Mouse (Mus musculus) spleen, adult 12 weeks (tissue): Measurements from ENCODE around the gene Lysmd2.
"Not testable (repeated sequence)": the region's sequence is repeated elsewhere in the genome, so short reads cannot be mapped to it uniquely, and the experiment has no call there.

Experiments used
- DNase-seq: peaks from one replicate; pipeline ENCODE4 v3.0.0; 2022; ENCODE audit warnings: low spot score

Gene Lysmd2

GRCm38 (mm10) chr9:75625556-75626307 lies at the start of gene Lysmd2:
Gene Lysmd2 (plus strand): TSS chr9:75625741.
- DNase-seq: no peak

DNA sequence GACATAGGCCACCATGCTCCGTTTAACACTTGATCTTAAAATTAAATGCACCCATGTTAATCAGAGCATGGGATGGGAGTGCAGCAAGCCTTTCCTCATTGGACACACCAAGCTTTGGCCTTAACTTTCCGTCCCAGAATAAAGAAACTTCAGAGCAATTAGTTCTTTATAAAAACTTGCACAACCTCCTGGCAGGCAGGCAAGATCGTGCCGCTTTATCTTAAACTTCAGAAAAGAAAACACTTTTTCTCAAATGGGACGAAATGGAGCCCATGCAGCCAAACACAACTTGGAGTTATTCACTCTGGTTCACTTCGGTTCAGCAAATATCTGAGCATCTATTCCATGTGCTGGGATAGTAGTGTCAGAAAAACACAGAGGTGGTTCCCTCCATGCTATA lies 46.2 kb upstream of the Lysmd2 start:
- no peak for DNase-seq

- DNase-seq: no peak
These were observed 43.7 kb upstream of the Lysmd2 start for GRCm38 (mm10) chr9:75581694-75582350.

DNA sequence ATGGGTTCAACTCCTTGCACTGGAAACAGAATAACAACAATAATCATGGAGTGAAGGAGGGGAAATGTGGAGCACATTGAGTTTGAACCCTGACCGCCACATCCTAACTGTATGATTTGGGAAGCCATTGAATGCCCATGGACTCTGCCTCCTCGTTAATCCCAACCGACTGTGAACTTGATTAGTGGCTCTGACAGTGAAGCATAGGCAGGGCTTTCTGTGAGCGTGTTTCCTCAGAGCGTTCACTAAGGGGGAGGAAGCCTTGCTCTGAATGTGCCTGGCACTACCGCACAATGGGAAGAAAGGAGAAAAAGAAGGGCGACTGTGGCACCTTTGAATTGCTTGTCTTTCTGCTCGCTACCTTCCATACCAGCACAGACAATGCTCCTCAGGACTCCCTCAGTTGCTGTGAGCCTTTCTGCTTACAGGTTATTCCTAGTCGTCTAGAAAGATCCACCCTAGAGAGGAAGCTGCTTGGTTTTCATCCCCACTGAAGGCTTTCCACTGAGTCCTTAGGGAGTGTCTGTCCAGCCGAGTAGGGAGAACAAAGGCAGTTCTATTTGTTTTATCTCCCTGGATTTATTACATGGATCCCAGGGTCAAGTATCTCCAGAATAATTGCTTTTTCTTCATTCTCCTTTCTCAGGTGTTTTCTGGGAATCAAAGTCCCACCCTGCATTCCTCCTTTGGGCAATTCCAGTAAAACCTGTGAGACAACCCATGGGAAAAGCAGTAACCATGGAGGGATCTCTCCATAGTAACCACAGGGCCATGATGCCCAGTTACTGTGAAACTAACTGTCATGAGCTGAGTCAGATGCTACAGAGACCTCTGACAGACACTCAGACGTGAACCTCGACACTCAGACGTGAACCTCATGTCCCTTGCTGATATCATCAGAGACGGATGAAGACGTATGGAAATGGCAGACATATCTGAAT lies 35.4 kb upstream of the Lysmd2 start:
- DNase-seq: no peak

- DNase-seq: no peak
These were observed 32.1 kb upstream of the Lysmd2 start for GRCm38 (mm10) chr9:75593481-75593880.

DNA sequence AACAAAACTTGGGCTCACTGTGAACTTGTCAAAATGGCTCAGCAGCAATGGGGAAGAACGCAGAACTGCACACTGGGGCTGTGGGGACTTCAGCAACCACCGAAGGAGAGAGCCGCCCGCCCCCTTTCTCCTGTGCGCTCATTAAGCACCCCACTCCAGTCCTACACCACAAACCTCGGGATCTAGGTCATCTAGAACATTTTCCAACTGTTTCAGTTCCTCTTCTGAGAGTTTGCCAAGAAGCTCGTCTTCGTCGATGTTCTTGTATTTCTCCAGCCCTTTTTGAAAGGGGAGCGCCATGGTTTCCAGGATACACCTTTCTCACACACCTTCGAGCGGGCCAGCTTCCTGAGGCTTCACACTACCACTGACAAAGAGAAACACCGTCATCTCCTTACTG lies 28.5 kb upstream of the Lysmd2 start:
- no peak for DNase-seq

- DNase-seq: no peak
These were observed 27.9 kb upstream of the Lysmd2 start for GRCm38 (mm10) chr9:75597596-75597995.

DNA sequence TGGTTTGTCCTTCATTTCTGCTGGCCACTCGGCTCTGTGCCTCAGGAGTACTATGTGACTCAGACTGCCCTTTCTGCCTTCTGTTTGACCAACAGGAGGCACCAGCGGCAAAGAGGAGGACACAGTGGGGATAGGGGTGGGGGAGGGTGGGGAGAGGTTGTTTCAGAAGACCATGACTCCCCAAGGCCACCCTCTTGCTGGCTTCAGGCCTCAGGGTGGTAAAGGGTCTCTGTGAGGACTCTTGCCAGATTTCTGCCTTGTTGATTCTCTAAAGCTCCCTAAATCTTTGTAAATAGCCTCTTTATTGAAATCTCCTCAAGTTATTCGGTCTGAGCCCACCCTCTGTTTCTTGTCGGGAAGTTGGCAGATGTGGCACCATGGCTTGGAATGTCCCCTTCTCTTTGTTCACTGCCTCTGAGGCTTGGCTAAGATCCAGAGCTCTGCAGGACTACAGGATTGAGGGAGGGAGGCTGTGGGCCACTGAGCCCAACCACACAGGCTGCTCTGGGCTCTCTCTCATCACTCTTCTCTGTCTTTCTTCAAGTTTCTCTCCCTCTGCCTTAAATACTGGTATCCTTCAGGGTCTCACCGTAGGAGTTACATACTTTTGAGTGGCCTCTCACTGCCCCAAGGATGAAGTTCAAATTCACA lies 26.2 kb upstream of the Lysmd2 start:
- DNase-seq: no peak

DNA sequence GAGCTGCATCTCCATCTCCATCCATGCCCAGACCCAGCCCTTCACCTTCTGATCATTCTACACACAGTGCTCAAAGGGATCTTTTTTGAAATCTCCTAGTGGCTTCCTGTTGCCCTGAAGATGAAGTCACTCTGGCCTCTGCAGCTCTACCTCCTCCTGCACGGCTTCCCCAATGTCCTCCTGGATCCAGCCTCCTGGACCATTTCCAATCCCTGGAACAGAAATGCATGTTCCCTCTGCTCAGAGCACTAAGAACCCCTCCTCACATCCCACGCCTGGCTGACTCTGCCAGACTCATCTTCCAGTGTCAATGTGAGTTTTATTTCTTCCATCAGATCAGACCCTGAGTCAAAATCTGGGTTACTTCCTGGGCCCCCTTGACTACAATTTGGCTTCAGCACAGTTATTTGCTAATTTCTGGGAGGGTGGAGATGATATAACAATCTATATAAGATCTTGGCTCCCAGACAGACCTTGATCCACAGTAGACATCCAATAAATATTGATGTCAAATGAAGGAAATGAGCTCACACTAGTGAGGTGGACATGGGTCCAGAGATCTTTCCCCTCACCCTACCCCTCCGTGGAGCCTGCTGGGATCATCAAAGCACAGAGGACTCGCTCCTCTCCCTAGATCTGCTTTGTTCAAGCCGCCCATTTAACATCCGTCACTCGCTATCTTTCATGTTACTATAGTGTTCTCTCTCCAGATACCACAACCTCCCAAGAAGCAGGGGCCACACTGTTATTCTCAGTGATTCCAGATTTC lies 25.2 kb upstream of the Lysmd2 start:
- no peak for DNase-seq

- DNase-seq: no peak
These were observed 24.0 kb upstream of the Lysmd2 start for GRCm38 (mm10) chr9:75601510-75601909.

- DNase-seq: no peak
These were observed 18.0 kb upstream of the Lysmd2 start for GRCm38 (mm10) chr9:75607496-75607895.

DNA sequence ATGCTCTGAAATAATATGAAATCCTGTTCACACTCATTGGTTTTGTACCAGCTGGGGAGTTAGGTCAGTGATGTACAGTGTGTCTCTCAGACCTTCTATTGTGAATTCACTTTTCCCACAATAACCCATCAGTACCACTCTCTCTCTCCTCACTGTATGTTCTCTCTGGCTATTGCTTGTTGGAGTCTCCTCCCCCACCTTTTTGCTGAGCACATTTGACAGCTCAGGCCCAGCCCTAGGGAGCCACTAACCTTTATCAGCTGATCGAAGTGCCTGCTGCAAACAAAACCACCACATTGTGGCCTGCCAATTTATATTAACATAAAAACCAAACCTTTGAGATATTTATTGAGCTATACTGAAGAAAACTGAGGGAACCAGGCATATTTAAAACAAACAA lies 16.0 kb upstream of the Lysmd2 start:
- DNase-seq: no peak

- no peak for DNase-seq
These were observed 15.6 kb upstream of the Lysmd2 start for GRCm38 (mm10) chr9:75609965-75610364.

GRCm38 (mm10) chr9:75610571-75611493 lies 14.7 kb upstream of the Lysmd2 start, which contains the start of gene Tmod2:
Gene Tmod2 (minus strand): TSS chr9:75611325.
- DNase-seq: no peak

- no peak for DNase-seq
These were observed 9.0 kb upstream of the Lysmd2 start for GRCm38 (mm10) chr9:75616560-75616959.

DNA sequence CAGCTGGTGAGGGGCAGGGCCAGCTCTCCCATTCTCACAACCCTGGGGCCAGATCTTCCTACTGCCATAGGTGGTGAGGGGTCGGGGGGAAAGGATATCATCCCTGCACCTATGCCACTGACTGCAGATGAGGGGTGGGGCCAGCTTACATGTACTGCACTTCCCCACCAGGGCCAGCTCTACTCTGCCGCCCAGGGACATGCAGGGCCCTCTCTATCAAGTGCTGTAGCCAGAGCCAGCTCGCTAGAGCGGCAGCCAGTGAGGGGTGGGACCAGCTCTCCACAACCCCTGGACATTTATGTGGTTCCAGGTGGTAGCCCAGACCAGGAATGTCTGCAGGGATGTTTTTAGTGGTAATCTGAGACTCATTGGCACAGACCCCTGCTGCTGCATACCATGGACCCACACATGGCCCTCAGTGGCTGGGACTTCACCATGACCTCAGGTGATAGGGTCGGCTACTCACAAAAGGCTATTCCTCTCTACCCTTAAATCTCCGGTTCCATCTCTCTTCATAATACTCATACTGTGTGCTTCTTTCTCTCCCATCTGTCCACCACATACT lies 6.6 kb upstream of the Lysmd2 start:
- DNase-seq: no peak

- not testable (repeated sequence) for DNase-seq
These were observed 5.8 kb upstream of the Lysmd2 start for GRCm38 (mm10) chr9:75619761-75620160.

DNA sequence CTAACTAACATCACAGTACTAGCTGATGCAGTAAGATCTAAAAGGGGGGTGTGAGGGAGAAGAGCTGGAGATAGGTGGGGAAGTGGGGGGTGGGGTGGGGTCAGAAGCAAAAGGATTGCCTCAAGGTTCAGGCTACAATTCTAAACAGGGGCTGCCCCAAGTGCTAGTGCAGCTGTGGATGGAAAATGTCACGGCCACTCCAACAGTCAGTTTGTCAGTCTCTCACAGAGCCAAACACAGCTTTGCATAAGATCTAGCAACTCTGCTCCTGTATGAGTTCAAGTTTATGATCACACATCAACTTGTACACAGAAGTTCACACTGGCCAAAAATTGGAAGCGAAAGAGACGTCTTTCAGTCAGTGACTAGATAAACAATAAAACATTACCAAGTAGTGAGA lies 4.1 kb upstream of the Lysmd2 start:
- no peak for DNase-seq

DNA sequence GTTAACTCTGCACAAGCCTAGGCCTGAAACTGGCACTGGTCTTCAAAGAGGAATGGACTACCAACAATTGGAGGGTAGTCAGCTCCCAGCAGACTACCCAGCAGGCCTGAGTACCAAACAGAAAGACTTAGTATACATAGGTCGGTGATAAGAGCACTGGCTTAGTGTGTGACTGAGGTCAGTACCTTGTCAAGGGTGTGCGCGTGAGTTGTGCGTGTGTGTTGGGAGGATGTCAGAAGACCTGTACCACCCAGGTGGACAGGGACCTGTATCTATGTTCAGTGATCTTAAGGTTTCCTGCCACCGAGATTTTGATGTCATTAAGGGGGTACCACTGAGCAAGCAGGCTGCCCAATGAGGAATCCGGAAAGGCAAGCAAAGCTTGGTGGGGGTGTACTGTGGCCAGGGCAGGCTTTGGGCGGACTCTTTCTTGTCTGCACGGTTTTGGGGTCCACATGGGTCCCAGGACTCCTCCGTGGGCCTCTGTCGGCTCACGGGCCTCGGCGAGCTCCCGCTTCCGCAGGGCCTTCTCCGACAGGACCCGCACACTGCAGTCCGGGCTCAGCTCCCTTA lies 472 bp upstream of the Lysmd2 start:
- no peak for DNase-seq

DNA sequence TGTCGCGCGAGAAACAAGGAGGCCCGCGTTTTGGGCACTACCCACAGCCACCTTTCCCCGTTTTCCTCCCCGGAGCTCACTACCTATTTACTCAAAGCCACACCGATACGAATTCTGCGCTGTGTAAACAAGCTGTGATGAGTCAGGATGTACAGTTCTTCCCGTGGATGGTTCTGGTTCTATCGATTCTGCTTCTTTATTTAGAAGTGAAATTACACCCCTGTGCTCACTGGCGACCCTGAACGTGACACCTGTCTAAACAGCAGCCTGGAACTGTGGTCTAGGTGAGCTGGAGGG lies 715 bp downstream of the Lysmd2 start:
- DNase-seq: no peak
